In genomic region chr2:131638996-131639605, GRCm38 (mm10) we compare ENCODE assay signal across 23 mouse cellular contexts.
DNase-seq lines count a peak whose midpoint lies in the region; ATAC-seq and TF ChIP-seq lines count a peak whose summit lies in the region.
"Had no signal": no experiment of that assay in that cellular context is flagged by ENCODE, and none has a peak within 500 bp of the region (broad histone marks: within the 10 kb centered on the region; RNA-seq: fewer than 3 reads in every experiment).

No protein-coding gene starts in this region.

- no peak overlapping the region for H3K27ac ChIP-seq in embryonic facial prominence, embryonic 14.5 days (replicated peaks; ENCODE audit: low read depth, low read length)
- no peak overlapping the region for H3K27ac ChIP-seq in embryonic facial prominence, embryonic 10.5 days (replicated peaks)
- no peak overlapping the region for H3K27ac ChIP-seq in hindbrain, embryonic 14.5 days
- H3K27ac ChIP-seq in hindbrain, embryonic 11.5 days (ENCODE audit: low read depth, low read length) = no peak overlapping the region
- H3K27ac ChIP-seq in neural tube, embryonic 13.5 days (replicated peaks) = no peak overlapping the region
- H3K27ac ChIP-seq in left cerebral cortex, adult 2 months = no peak overlapping the region
- H3K27ac ChIP-seq: embryonic facial prominence, embryonic 12.5 days; limb, embryonic 15.5 days; liver, embryonic 14.5 days; midbrain, embryonic 10.5 days; stomach, embryonic 15.5 days had no signal

- no peak overlapping the region for H3K9ac ChIP-seq in embryonic facial prominence, embryonic 14.5 days (ENCODE audit: low read depth, low read length)
- H3K9ac ChIP-seq in hindbrain, embryonic 14.5 days = no peak overlapping the region
- H3K9ac ChIP-seq in hindbrain, embryonic 11.5 days (ENCODE audit: low read depth, low read length) = no peak overlapping the region
- H3K9ac ChIP-seq in neural tube, embryonic 13.5 days = no peak overlapping the region
- H3K9ac ChIP-seq: embryonic facial prominence, embryonic 12.5 days; limb, embryonic 15.5 days; liver, embryonic 14.5 days; stomach, embryonic 15.5 days had no signal

- H3K4me3 ChIP-seq in embryonic facial prominence, embryonic 14.5 days (ENCODE audit: low read depth, low read length) = no peak overlapping the region
- no peak overlapping the region for H3K4me3 ChIP-seq in embryonic facial prominence, embryonic 10.5 days
- no peak overlapping the region for H3K4me3 ChIP-seq in hindbrain, embryonic 14.5 days (replicated peaks; ENCODE audit: low read length)
- no peak overlapping the region for H3K4me3 ChIP-seq in hindbrain, embryonic 11.5 days (ENCODE audit: low read depth, low read length)
- no peak overlapping the region for H3K4me3 ChIP-seq in neural tube, embryonic 13.5 days
- H3K4me3 ChIP-seq in left cerebral cortex, adult 2 months = no peak overlapping the region
- H3K4me3 ChIP-seq: embryonic facial prominence, embryonic 12.5 days; limb, embryonic 15.5 days; midbrain, embryonic 10.5 days; stomach, embryonic 15.5 days had no signal

- WGBS in embryonic facial prominence, embryonic 14.5 days = 81% methylated on average over 3 of the region's 3 CpGs
- WGBS in embryonic facial prominence, embryonic 10.5 days = 83% methylated on average over 3 of the region's 3 CpGs
- WGBS in hindbrain, embryonic 14.5 days = 41% methylated on average over 3 of the region's 3 CpGs
- WGBS in hindbrain, embryonic 11.5 days = 84% methylated on average over 3 of the region's 3 CpGs
- 54% methylated on average over 3 of the region's 3 CpGs for WGBS in neural tube, embryonic 13.5 days

- H3K4me2 ChIP-seq in embryonic facial prominence, embryonic 14.5 days (ENCODE audit: low read depth, low read length) = no peak overlapping the region
- H3K4me2 ChIP-seq in hindbrain, embryonic 14.5 days (replicated peaks) = no peak overlapping the region
- no peak overlapping the region for H3K4me2 ChIP-seq in hindbrain, embryonic 11.5 days (replicated peaks; ENCODE audit: low read depth, low read length)
- H3K4me2 ChIP-seq in neural tube, embryonic 13.5 days = no peak overlapping the region
- H3K4me2 ChIP-seq: embryonic facial prominence, embryonic 12.5 days; limb, embryonic 15.5 days; stomach, embryonic 15.5 days had no signal

- no peak for TF ChIP-seq CTCF in left cerebral cortex, adult 2 months (IDR thresholded peaks at IDR 0.05)

- no peaks in the 10 kb centered on the region for H3K9me3 ChIP-seq in embryonic facial prominence, embryonic 14.5 days (ENCODE audit: control insufficient read depth, low read length)
- no peaks in the 10 kb centered on the region for H3K9me3 ChIP-seq in embryonic facial prominence, embryonic 10.5 days
- no peaks in the 10 kb centered on the region for H3K9me3 ChIP-seq in hindbrain, embryonic 14.5 days (ENCODE audit: control insufficient read depth, low read length)
- no peaks in the 10 kb centered on the region for H3K9me3 ChIP-seq in hindbrain, embryonic 11.5 days (ENCODE audit: control insufficient read depth, low read length)
- no peaks in the 10 kb centered on the region for H3K9me3 ChIP-seq in neural tube, embryonic 13.5 days
- H3K9me3 ChIP-seq: embryonic facial prominence, embryonic 12.5 days; limb, embryonic 15.5 days; midbrain, embryonic 10.5 days; stomach, embryonic 15.5 days had no signal

- intact Hi-C loops in left cerebral cortex, adult 2 months (cut with DNase I) = no loop called here

- no peak for ATAC-seq in embryonic facial prominence, embryonic 14.5 days (ENCODE audit: low read depth)
- peak; percentile 62 for ATAC-seq in hindbrain, embryonic 14.5 days (ENCODE audit: low FRiP score)
- no peak for ATAC-seq in hindbrain, embryonic 11.5 days (ENCODE audit: low FRiP score)
- ATAC-seq in neural tube, embryonic 13.5 days (ENCODE audit: low read depth) = peak; percentile 23; the same call in 1 of the 2 replicates
- ATAC-seq in granulocyte monocyte progenitor cell, adult 5-6 weeks (replicated peaks; ENCODE audit: poor library complexity, severe bottlenecking) = no peak
- ATAC-seq: forebrain, embryonic 16.5 days; intestine, embryonic 16.5 days had no signal

- H3K36me3 ChIP-seq in embryonic facial prominence, embryonic 14.5 days (ENCODE audit: control insufficient read depth, insufficient read depth, low read length) = no peaks in the 10 kb centered on the region
- no peaks in the 10 kb centered on the region for H3K36me3 ChIP-seq in embryonic facial prominence, embryonic 10.5 days (replicated peaks)
- no peaks in the 10 kb centered on the region for H3K36me3 ChIP-seq in hindbrain, embryonic 14.5 days (replicated peaks; ENCODE audit: control insufficient read depth, insufficient read depth)
- no peaks in the 10 kb centered on the region for H3K36me3 ChIP-seq in hindbrain, embryonic 11.5 days (ENCODE audit: control insufficient read depth, insufficient read depth, low read length)
- no peaks in the 10 kb centered on the region for H3K36me3 ChIP-seq in neural tube, embryonic 13.5 days
- H3K36me3 ChIP-seq: embryonic facial prominence, embryonic 12.5 days; limb, embryonic 15.5 days; midbrain, embryonic 10.5 days; stomach, embryonic 15.5 days had no signal

- no peaks in the 10 kb centered on the region for H3K4me1 ChIP-seq in embryonic facial prominence, embryonic 14.5 days (ENCODE audit: control insufficient read depth, insufficient read depth, low read length)
- H3K4me1 ChIP-seq in embryonic facial prominence, embryonic 10.5 days = no peaks in the 10 kb centered on the region
- H3K4me1 ChIP-seq in hindbrain, embryonic 14.5 days (replicated peaks; ENCODE audit: control insufficient read depth, insufficient read depth, low read length) = peaks cover 5% of the 10 kb centered on the region; the same call in 1 of the 2 replicates
- no peaks in the 10 kb centered on the region for H3K4me1 ChIP-seq in hindbrain, embryonic 11.5 days (replicated peaks; ENCODE audit: control insufficient read depth, insufficient read depth, low read length)
- H3K4me1 ChIP-seq in neural tube, embryonic 13.5 days (replicated peaks) = no peaks in the 10 kb centered on the region; the same call in 1 of the 2 replicates
- H3K4me1 ChIP-seq: embryonic facial prominence, embryonic 12.5 days; limb, embryonic 15.5 days; midbrain, embryonic 10.5 days; stomach, embryonic 15.5 days had no signal

- peak; percentile 26 for DNase-seq in embryonic facial prominence, embryonic 14.5 days (ENCODE audit: low spot score)
- DNase-seq in embryonic facial prominence, embryonic 10.5 days (ENCODE audit: low spot score) = no peak
- DNase-seq in hindbrain, embryonic 14.5 days (ENCODE audit: low spot score) = peak; percentile 46
- DNase-seq in hindbrain, embryonic 11.5 days (ENCODE audit: low spot score) = no peak
- no peak for DNase-seq in neural tube, embryonic 10.5 days (ENCODE audit: extremely low spot score, low spot score)
- DNase-seq in left cerebral cortex, adult 2 months (ENCODE audit: extremely low spot score in 1 of 2, low spot score in 2 of 2) = no peak
- DNase-seq: adrenal gland, postnatal 36 days; cerebellum, adult 18-20 months; cerebellum, postnatal 14 days; gastrocnemius, postnatal 25 days; kidney, adult 9 months; kidney, postnatal 14 days; layer of hippocampus, postnatal 36 days; thymus, postnatal 25 days had no signal

- H3K27me3 ChIP-seq in embryonic facial prominence, embryonic 14.5 days (replicated peaks; ENCODE audit: control insufficient read depth, insufficient read depth, low read length) = no peaks in the 10 kb centered on the region
- H3K27me3 ChIP-seq in embryonic facial prominence, embryonic 10.5 days (replicated peaks; ENCODE audit: low read depth, poor library complexity, severe bottlenecking) = no peaks in the 10 kb centered on the region
- H3K27me3 ChIP-seq in hindbrain, embryonic 14.5 days (ENCODE audit: control insufficient read depth, insufficient read depth, low read length) = no peaks in the 10 kb centered on the region
- H3K27me3 ChIP-seq in hindbrain, embryonic 11.5 days (ENCODE audit: control insufficient read depth, insufficient read depth, low read length) = no peaks in the 10 kb centered on the region
- no peaks in the 10 kb centered on the region for H3K27me3 ChIP-seq in neural tube, embryonic 13.5 days
- H3K27me3 ChIP-seq: embryonic facial prominence, embryonic 12.5 days; limb, embryonic 15.5 days; stomach, embryonic 15.5 days had no signal

Comparison
In these comparisons a context has a peak if more than half of its experiments do, and no peak if none do; other contexts are left out.
1. ATAC-seq: peak in hindbrain, embryonic 14.5 days (single experiment) and neural tube, embryonic 13.5 days (single experiment); none in embryonic facial prominence, embryonic 14.5 days (single experiment), hindbrain, embryonic 11.5 days (single experiment) and granulocyte monocyte progenitor cell, adult 5-6 weeks (single experiment).
2. DNase-seq: peak in embryonic facial prominence, embryonic 14.5 days (single experiment) and hindbrain, embryonic 14.5 days (single experiment); none in embryonic facial prominence, embryonic 10.5 days (single experiment), hindbrain, embryonic 11.5 days (single experiment), neural tube, embryonic 10.5 days (single experiment) and left cerebral cortex, adult 2 months (0 of 2).